Mouse (Mus musculus) cerebellum, adult 2 months (tissue): ENCODE measurements around the gene Scml4.

Experiments used
- CTCF ChIP-seq: fragments of 200-500 bp; IDR thresholded peaks from 2 replicates; pipeline ENCODE4 v1.5.1; 2011; ENCODE audit warnings: low read depth, mild to moderate bottlenecking, control low read depth, low read length, moderate library complexity, borderline replicate concordance; ENCODE audit not compliant: insufficient read depth
- POLR2A ChIP-seq: fragments of 200-500 bp; IDR thresholded peaks from 2 replicates; pipeline ENCODE4 v1.6.1; 2011; ENCODE audit warnings: low read length, control low read depth, borderline replicate concordance; ENCODE audit not compliant: insufficient read depth

GRCm38 (mm10) chr10:42950252-42950751 lies 90.1 kb downstream of the Scml4 start:
- TF ChIP-seq CTCF: no peak
- no peak for TF ChIP-seq POLR2A
